Mouse (Mus musculus): ENCODE measurements around the gene Tns1. TPM values are rescaled to one million over a fixed set of nuclear protein-coding genes. Genes with fewer than 3 reads are reported as not detected.

Tns1 gene
- polyA plus RNA-seq, 1 experiment = 781 TPM

DNA sequence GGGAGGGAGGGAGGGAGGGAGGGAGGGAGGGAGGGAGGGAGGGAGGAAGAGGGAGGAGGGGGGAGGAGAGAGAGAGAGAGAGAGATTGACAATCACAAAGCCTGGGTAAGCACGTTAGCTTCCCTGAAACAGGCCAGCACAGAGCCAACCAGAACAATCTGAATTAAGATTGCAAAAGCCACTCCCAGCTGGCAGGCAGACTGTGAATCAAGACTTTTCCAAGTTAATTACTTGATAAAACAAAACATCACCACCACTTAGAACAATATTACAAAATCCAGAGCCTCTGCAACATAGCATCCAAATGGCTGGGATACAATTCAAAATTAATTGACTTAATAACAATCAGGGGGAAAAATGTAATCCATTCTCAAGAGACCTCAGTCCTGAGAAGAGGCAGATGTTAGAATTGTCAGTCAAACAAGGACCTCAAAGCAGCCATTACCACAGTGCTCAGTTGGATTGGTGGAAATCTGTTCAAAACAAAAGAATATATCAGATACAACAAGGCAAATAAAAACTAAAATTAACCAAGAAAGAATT is 248.5 kb downstream of the Tns1 start:
- 29% methylated on average over 1 of the region's 1 CpGs for WGBS
- Histone ChIP-seq H3K4me1 (ENCODE audit: control insufficient read depth, insufficient read depth, low read length) (no peaks in the 10 kb centered on the region), H3K4me3 (replicated peaks; ENCODE audit: extremely low read depth, low read depth, low read length) (no peak overlapping the region)
- TF ChIP-seq CTCF (IDR thresholded peaks at IDR 0.05; ENCODE audit: insufficient read depth, low read length) = no peak
- no peak for TF ChIP-seq POLR2A (IDR thresholded peaks at IDR 0.05; ENCODE audit: borderline replicate concordance, extremely low read depth, low read depth, low read length)
- no peak for DNase-seq

DNA sequence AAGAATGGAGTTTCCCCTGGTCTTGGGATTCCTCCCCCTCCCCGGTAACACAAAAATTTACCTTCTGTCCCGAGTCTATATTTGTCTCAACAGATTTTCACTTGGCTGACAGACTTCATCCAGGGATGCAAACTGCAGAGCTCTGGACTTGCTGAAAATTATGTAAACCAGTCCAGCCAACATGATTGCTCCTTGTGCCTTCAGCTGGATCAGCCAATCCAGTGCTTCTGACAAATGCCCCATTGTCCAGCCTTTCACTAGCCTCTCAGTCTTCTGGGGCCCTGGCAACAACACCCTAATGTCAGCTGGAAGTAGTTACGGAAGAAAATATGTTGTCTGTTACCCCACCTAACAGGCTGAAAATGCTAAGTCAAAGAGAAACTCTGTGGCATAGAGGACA is 259.9 kb downstream of the Tns1 start:
- DNase-seq = no peak
- no peaks in the 10 kb centered on the region for H3K4me1 ChIP-seq (ENCODE audit: control insufficient read depth, insufficient read depth, low read length)
- TF ChIP-seq POLR2A (IDR thresholded peaks at IDR 0.05; ENCODE audit: borderline replicate concordance, extremely low read depth, low read depth, low read length) (no peak), CTCF (IDR thresholded peaks at IDR 0.05; ENCODE audit: insufficient read depth, low read length) (no peak)
- 79% methylated on average over 3 of the region's 3 CpGs for WGBS
- H3K4me3 ChIP-seq (replicated peaks; ENCODE audit: extremely low read depth, low read depth, low read length) = no peak overlapping the region

DNA sequence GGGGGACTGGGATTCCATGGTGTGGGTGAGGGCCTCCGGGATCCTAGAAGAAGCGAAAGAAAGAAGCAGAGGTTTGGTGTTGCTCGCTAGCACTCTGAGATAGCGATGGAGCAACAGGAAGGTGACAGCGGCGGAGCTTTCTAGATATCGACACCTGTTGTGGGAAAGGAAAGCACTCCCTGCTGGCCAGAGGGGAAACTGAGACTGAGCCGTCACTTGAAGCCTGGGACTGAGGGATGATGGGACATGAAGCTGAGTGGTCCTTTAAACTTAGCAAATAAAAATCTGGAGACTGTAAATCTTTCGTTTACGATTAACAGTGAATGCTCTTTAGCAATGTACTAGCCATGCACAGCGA is 261.2 kb downstream of the Tns1 start:
- no peak for DNase-seq
- no peak overlapping the region for H3K4me3 ChIP-seq (replicated peaks; ENCODE audit: extremely low read depth, low read depth, low read length)
- TF ChIP-seq POLR2A (IDR thresholded peaks at IDR 0.05; ENCODE audit: borderline replicate concordance, extremely low read depth, low read depth, low read length) (no peak), CTCF (IDR thresholded peaks at IDR 0.05; ENCODE audit: insufficient read depth, low read length) (no peak)
- 28% methylated on average over 11 of the region's 11 CpGs for WGBS
- no peaks in the 10 kb centered on the region for H3K4me1 ChIP-seq (ENCODE audit: control insufficient read depth, insufficient read depth, low read length)

DNA sequence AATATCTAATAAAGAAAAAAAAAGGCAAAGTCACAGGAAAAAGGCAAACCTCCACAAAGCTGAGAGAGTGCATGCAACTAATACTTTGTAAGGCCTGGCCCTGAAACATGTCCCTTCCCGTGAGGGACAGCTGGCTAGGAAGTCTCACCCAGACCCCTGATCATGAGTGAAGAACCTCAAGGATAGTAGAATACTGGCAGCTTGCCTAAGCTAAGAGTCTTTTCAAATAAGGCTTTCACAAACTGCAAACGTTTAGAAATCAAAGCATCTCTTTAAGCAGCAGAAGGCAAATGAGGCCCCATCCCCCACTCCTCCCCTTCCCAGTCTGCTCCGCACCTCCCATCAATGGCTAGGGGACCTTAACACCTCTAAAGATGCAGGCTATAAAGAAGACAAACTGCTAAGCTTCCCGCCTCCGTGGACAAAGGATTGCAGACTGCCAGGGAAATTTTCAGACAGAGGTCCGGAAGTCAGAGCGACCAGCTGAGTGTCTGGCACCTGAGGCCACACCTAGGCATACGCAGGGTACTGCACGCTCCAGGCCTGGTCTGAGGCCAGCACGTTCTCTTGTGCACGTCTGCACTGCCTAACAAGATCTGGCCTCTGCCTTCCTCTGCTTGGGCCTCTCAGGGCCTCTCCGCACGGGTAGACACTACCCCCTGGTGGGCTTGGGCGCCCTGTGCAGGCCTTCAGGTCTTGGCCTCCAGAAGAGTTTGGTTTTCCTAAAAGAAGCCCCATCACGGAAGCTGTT is 261.8 kb downstream of the Tns1 start:
- WGBS = 15% methylated on average over 15 of the region's 15 CpGs
- Histone ChIP-seq H3K4me1 (ENCODE audit: control insufficient read depth, insufficient read depth, low read length) (no peaks in the 10 kb centered on the region), H3K4me3 (replicated peaks; ENCODE audit: extremely low read depth, low read depth, low read length) (no peak overlapping the region)
- TF ChIP-seq POLR2A (IDR thresholded peaks at IDR 0.05; ENCODE audit: borderline replicate concordance, extremely low read depth, low read depth, low read length) (no peak), CTCF (IDR thresholded peaks at IDR 0.05; ENCODE audit: insufficient read depth, low read length) (peak; percentile 53)
- peak; percentile 45 for DNase-seq

DNA sequence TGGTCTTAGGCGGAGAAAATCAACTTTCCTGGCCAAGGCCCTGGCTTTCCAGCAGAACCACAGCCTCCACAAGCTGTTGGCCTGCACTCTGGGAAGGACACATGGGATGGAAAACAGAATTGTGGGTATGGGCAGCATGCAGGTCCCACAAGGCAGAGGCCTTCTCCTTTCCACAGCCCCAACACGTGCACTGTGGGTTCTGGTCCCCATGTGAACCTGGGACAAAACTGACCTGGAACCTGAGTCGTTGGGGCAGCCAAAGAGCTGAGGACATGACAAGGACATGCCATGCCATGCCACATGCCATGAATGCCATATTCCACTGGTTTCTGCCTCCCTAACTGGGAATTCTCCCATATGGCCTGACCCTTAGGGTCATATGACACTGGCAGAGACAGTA is 263.8 kb downstream of the Tns1 start:
- Histone ChIP-seq H3K4me3 (replicated peaks; ENCODE audit: extremely low read depth, low read depth, low read length) (no peak overlapping the region), H3K4me1 (ENCODE audit: control insufficient read depth, insufficient read depth, low read length) (no peaks in the 10 kb centered on the region)
- TF ChIP-seq POLR2A (IDR thresholded peaks at IDR 0.05; ENCODE audit: borderline replicate concordance, extremely low read depth, low read depth, low read length) (no peak), CTCF (IDR thresholded peaks at IDR 0.05; ENCODE audit: insufficient read depth, low read length) (no peak)
- 87% methylated on average over 3 of the region's 3 CpGs for WGBS
- no peak for DNase-seq

Other genes starting within 250 kb of the Tns1 start
- 1.4 and 1.6 TPM in 2 replicates for gene Rufy4, start 1.1 kb upstream of the Tns1 start, polyA plus RNA-seq (2012; rRNA removed)
- 3.2 and 6.4 TPM in 2 replicates for gene Cxcr2, start 29.5 kb upstream of the Tns1 start, polyA plus RNA-seq (2012; rRNA removed)
- 0.43 and 1.5 TPM in 2 replicates for gene Cxcr1, start 70.2 kb upstream of the Tns1 start, polyA plus RNA-seq (2012; rRNA removed)
- gene Arpc2, start 111.6 kb upstream of the Tns1 start, polyA plus RNA-seq (2012; rRNA removed) = 177 and 180 TPM in 2 replicates
- gene Gpbar1, start 154.1 kb upstream of the Tns1 start, polyA plus RNA-seq (2012; rRNA removed) = 0.18 and 0.22 TPM in 2 replicates
- gene Aamp, start 160.3 kb upstream of the Tns1 start, polyA plus RNA-seq (2012; rRNA removed) = 141 and 172 TPM in 2 replicates
- gene Pnkd, start 160.5 kb upstream of the Tns1 start, polyA plus RNA-seq (2012; rRNA removed) = 63.0 and 63.5 TPM in 2 replicates
- gene Tmbim1, start 181.2 kb upstream of the Tns1 start, polyA plus RNA-seq (2012; rRNA removed) = 567 and 655 TPM in 2 replicates
- gene Catip, start 237.7 kb upstream of the Tns1 start, polyA plus RNA-seq (2012; rRNA removed) = 10.2 TPM in 2 replicates

Data from lung, adult 2 months (tissue).